Mouse (Mus musculus): ENCODE measurements around the gene Ehbp1. TPM values are rescaled to one million over a fixed set of nuclear protein-coding genes. Genes with fewer than 3 reads are reported as not detected.

The Ehbp1 gene
- polyA plus RNA-seq, 1 experiment from 2014 or later, result 45.8 TPM

GRCm38 (mm10) chr11:22154501-22155294, 187.4 kb downstream of the Ehbp1 start:
- Histone ChIP-seq H3K27me3 (no peaks in the 10 kb centered on the region), H3K4me2 (peak overlapping the region; percentile 16; the same call in 1 of the 2 replicates), H3K36me3 (peaks cover 4% of the 10 kb centered on the region; the same call in 1 of the 2 replicates), H3K4me1 (replicated peaks) (peaks cover 32% of the 10 kb centered on the region), H3K9me3 (replicated peaks) (no peaks in the 10 kb centered on the region), H3K27ac (peak overlapping the region; percentile 81), H3K4me3 (no peak overlapping the region), H3K9ac (no peak overlapping the region)
- WGBS, result 39% methylated on average over 9 of the region's 9 CpGs
- ATAC-seq (replicated peaks; ENCODE audit: insufficient number of reproducible peaks, insufficient read depth, low FRiP score, low read depth), result peak; percentile 66; the same call in 1 of the 2 replicates

GRCm38 (mm10) chr11:22140737-22141136, 201.4 kb downstream of the Ehbp1 start:
- 82% methylated on average over 2 of the region's 2 CpGs for WGBS
- H3K27ac ChIP-seq, result no peak overlapping the region
- no peak for ATAC-seq (replicated peaks; ENCODE audit: insufficient number of reproducible peaks, insufficient read depth, low FRiP score, low read depth)
- H3K4me2 ChIP-seq, result no peak overlapping the region
- no peak overlapping the region for H3K4me3 ChIP-seq
- H3K27me3 ChIP-seq, result no peaks in the 10 kb centered on the region
- no peak overlapping the region for H3K9ac ChIP-seq
- H3K9me3 ChIP-seq (replicated peaks), result no peaks in the 10 kb centered on the region
- peaks cover 8% of the 10 kb centered on the region for H3K4me1 ChIP-seq (replicated peaks)
- peaks cover 8% of the 10 kb centered on the region for H3K36me3 ChIP-seq

- Histone ChIP-seq H3K4me2 (no peak overlapping the region), H3K9ac (no peak overlapping the region), H3K4me3 (no peak overlapping the region), H3K36me3 (peaks cover 7% of the 10 kb centered on the region), H3K4me1 (replicated peaks) (peaks cover 8% of the 10 kb centered on the region), H3K27me3 (no peaks in the 10 kb centered on the region), H3K27ac (no peak overlapping the region), H3K9me3 (replicated peaks) (no peaks in the 10 kb centered on the region)
- ATAC-seq (replicated peaks; ENCODE audit: insufficient number of reproducible peaks, insufficient read depth, low FRiP score, low read depth), result no peak; the same call in 1 of the 2 replicates
Measured at GRCm38 (mm10) chr11:22138466-22138865, 203.6 kb downstream of the Ehbp1 start.

- 97% methylated on average over 2 of the region's 2 CpGs for WGBS
- no peak overlapping the region for H3K4me3 ChIP-seq
- H3K27ac ChIP-seq, result no peak overlapping the region
- no peak overlapping the region for H3K9ac ChIP-seq
- H3K27me3 ChIP-seq, result no peaks in the 10 kb centered on the region
- no peak overlapping the region for H3K4me2 ChIP-seq
- H3K36me3 ChIP-seq, result peaks cover 7% of the 10 kb centered on the region; the same call in 1 of the 2 replicates
- no peaks in the 10 kb centered on the region for H3K9me3 ChIP-seq (replicated peaks)
- ATAC-seq (replicated peaks; ENCODE audit: insufficient number of reproducible peaks, insufficient read depth, low FRiP score, low read depth), result no peak
- H3K4me1 ChIP-seq (replicated peaks), result no peaks in the 10 kb centered on the region
Measured at GRCm38 (mm10) chr11:22125188-22125587, 216.9 kb downstream of the Ehbp1 start.

GRCm38 (mm10) chr11:22118853-22119252, 223.2 kb downstream of the Ehbp1 start:
- Histone ChIP-seq H3K4me1 (replicated peaks) (no peaks in the 10 kb centered on the region), H3K4me2 (no peak overlapping the region), H3K36me3 (peaks cover 7% of the 10 kb centered on the region; the same call in 1 of the 2 replicates), H3K27ac (no peak overlapping the region), H3K4me3 (no peak overlapping the region), H3K27me3 (no peaks in the 10 kb centered on the region), H3K9ac (no peak overlapping the region), H3K9me3 (replicated peaks) (no peaks in the 10 kb centered on the region)
- ATAC-seq (replicated peaks; ENCODE audit: insufficient number of reproducible peaks, insufficient read depth, low FRiP score, low read depth), result no peak
- 89% methylated on average over 3 of the region's 3 CpGs for WGBS

GRCm38 (mm10) chr11:22112161-22112560, 229.9 kb downstream of the Ehbp1 start:
- Histone ChIP-seq H3K4me3 (no peak overlapping the region), H3K27me3 (no peaks in the 10 kb centered on the region), H3K27ac (no peak overlapping the region), H3K4me2 (no peak overlapping the region), H3K36me3 (no peaks in the 10 kb centered on the region), H3K9ac (no peak overlapping the region), H3K4me1 (replicated peaks) (no peaks in the 10 kb centered on the region), H3K9me3 (replicated peaks) (no peaks in the 10 kb centered on the region)
- ATAC-seq (replicated peaks; ENCODE audit: insufficient number of reproducible peaks, insufficient read depth, low FRiP score, low read depth), result no peak
- WGBS, result 96% methylated on average over 3 of the region's 3 CpGs

GRCm38 (mm10) chr11:22089346-22089745, 252.7 kb downstream of the Ehbp1 start:
- H3K9ac ChIP-seq, result no peak overlapping the region
- H3K4me3 ChIP-seq, result no peak overlapping the region
- no peak overlapping the region for H3K4me2 ChIP-seq
- H3K27me3 ChIP-seq, result no peaks in the 10 kb centered on the region
- H3K27ac ChIP-seq, result no peak overlapping the region
- H3K9me3 ChIP-seq (replicated peaks), result no peaks in the 10 kb centered on the region
- no peak for ATAC-seq (replicated peaks; ENCODE audit: insufficient number of reproducible peaks, insufficient read depth, low FRiP score, low read depth)
- H3K36me3 ChIP-seq, result peaks cover 10% of the 10 kb centered on the region; the same call in 1 of the 2 replicates
- no peaks in the 10 kb centered on the region for H3K4me1 ChIP-seq (replicated peaks)
- 92% methylated on average over 8 of the region's 8 CpGs for WGBS

GRCm38 (mm10) chr11:22063352-22063751, 278.7 kb downstream of the Ehbp1 start:
- H3K4me2 ChIP-seq, result no peak overlapping the region
- peaks cover 36% of the 10 kb centered on the region for H3K36me3 ChIP-seq
- H3K4me1 ChIP-seq (replicated peaks), result no peaks in the 10 kb centered on the region
- no peaks in the 10 kb centered on the region for H3K9me3 ChIP-seq (replicated peaks)
- no peak overlapping the region for H3K27ac ChIP-seq
- no peaks in the 10 kb centered on the region for H3K27me3 ChIP-seq
- ATAC-seq (replicated peaks; ENCODE audit: insufficient number of reproducible peaks, insufficient read depth, low FRiP score, low read depth), result no peak
- H3K9ac ChIP-seq, result no peak overlapping the region
- H3K4me3 ChIP-seq, result no peak overlapping the region
- WGBS, result 52% methylated on average over 2 of the region's 2 CpGs

- no peaks in the 10 kb centered on the region for H3K27me3 ChIP-seq
- H3K4me2 ChIP-seq, result no peak overlapping the region
- H3K4me3 ChIP-seq, result no peak overlapping the region
- WGBS, result 71% methylated on average over 4 of the region's 4 CpGs
- H3K9ac ChIP-seq, result no peak overlapping the region
- H3K9me3 ChIP-seq (replicated peaks), result no peaks in the 10 kb centered on the region
- no peak overlapping the region for H3K27ac ChIP-seq
- no peak for ATAC-seq (replicated peaks; ENCODE audit: insufficient number of reproducible peaks, insufficient read depth, low FRiP score, low read depth)
- H3K36me3 ChIP-seq, result peaks cover 24% of the 10 kb centered on the region
- H3K4me1 ChIP-seq (replicated peaks), result no peaks in the 10 kb centered on the region
Measured at GRCm38 (mm10) chr11:22061660-22062059, 280.4 kb downstream of the Ehbp1 start.

GRCm38 (mm10) chr11:22057538-22057937, 284.6 kb downstream of the Ehbp1 start:
- Histone ChIP-seq H3K36me3 (peaks cover 28% of the 10 kb centered on the region; the same call in 1 of the 2 replicates), H3K4me3 (no peak overlapping the region), H3K4me2 (no peak overlapping the region), H3K4me1 (replicated peaks) (no peaks in the 10 kb centered on the region), H3K9ac (no peak overlapping the region), H3K27ac (no peak overlapping the region), H3K9me3 (replicated peaks) (no peaks in the 10 kb centered on the region), H3K27me3 (no peaks in the 10 kb centered on the region)
- no peak for ATAC-seq (replicated peaks; ENCODE audit: insufficient number of reproducible peaks, insufficient read depth, low FRiP score, low read depth)
- 91% methylated on average over 5 of the region's 5 CpGs for WGBS

- H3K4me1 ChIP-seq (replicated peaks), result no peaks in the 10 kb centered on the region
- no peak overlapping the region for H3K4me3 ChIP-seq
- 87% methylated on average over 6 of the region's 6 CpGs for WGBS
- peaks cover 34% of the 10 kb centered on the region for H3K36me3 ChIP-seq
- no peak overlapping the region for H3K27ac ChIP-seq
- no peak overlapping the region for H3K4me2 ChIP-seq
- H3K27me3 ChIP-seq, result no peaks in the 10 kb centered on the region
- no peak overlapping the region for H3K9ac ChIP-seq
- no peaks in the 10 kb centered on the region for H3K9me3 ChIP-seq (replicated peaks)
- no peak for ATAC-seq (replicated peaks; ENCODE audit: insufficient number of reproducible peaks, insufficient read depth, low FRiP score, low read depth)
Measured at GRCm38 (mm10) chr11:22055908-22056307, 286.2 kb downstream of the Ehbp1 start.
